Mouse (Mus musculus): Measurements from ENCODE around the gene Krt8.
"Not testable (repeated sequence)": the region's sequence is repeated elsewhere in the genome, so short reads cannot be mapped to it uniquely, and the experiment has no call there.

Gene Krt8

GRCm38 (mm10) chr15:102007097-102008069 is 3.1 kb upstream of the Krt8 start:
- no peak for DNase-seq (ENCODE audit: low read depth)

- DNase-seq (ENCODE audit: low read depth): no peak
These were observed 2.0 kb upstream of the Krt8 start for GRCm38 (mm10) chr15:102006317-102006716.

- no peak for DNase-seq (ENCODE audit: low read depth)
These were observed 1.0 kb upstream of the Krt8 start for GRCm38 (mm10) chr15:102005290-102005689.

GRCm38 (mm10) chr15:102003516-102003915 is 766 bp downstream of the Krt8 start:
- DNase-seq (ENCODE audit: low read depth): no peak

- no peak for DNase-seq (ENCODE audit: low read depth)
These were observed 1.4 kb downstream of the Krt8 start for GRCm38 (mm10) chr15:102002646-102003488.

GRCm38 (mm10) chr15:101999676-102000335 is 4.5 kb downstream of the Krt8 start:
- no peak for DNase-seq (ENCODE audit: low read depth)

GRCm38 (mm10) chr15:101999156-101999555 is 5.1 kb downstream of the Krt8 start:
- no peak for DNase-seq (ENCODE audit: low read depth)

- not testable (repeated sequence) for DNase-seq (ENCODE audit: low read depth)
These were observed 7.7 kb downstream of the Krt8 start for GRCm38 (mm10) chr15:101996450-101997078.

- no peak for DNase-seq (ENCODE audit: low read depth)
These were observed 8.6 kb downstream of the Krt8 start for GRCm38 (mm10) chr15:101995484-101996236.

- no peak for DNase-seq (ENCODE audit: low read depth)
These were observed 9.9 kb downstream of the Krt8 start for GRCm38 (mm10) chr15:101994365-101994764.

- no peak for DNase-seq (ENCODE audit: low read depth)
These were observed 13.3 kb downstream of the Krt8 start for GRCm38 (mm10) chr15:101990946-101991345.

GRCm38 (mm10) chr15:101988714-101989113 is 15.6 kb downstream of the Krt8 start:
- DNase-seq (ENCODE audit: low read depth): no peak

- peak; percentile 88 for DNase-seq (ENCODE audit: low read depth)
These were observed 16.2 kb downstream of the Krt8 start for GRCm38 (mm10) chr15:101988119-101988518.

- DNase-seq (ENCODE audit: low read depth): no peak
These were observed 19.5 kb downstream of the Krt8 start for GRCm38 (mm10) chr15:101984746-101985145.

GRCm38 (mm10) chr15:101983949-101984601 is 20.2 kb downstream of the Krt8 start:
- peak; percentile 93 for DNase-seq (ENCODE audit: low read depth)

- DNase-seq (ENCODE audit: low read depth): no peak
These were observed 20.9 kb downstream of the Krt8 start for GRCm38 (mm10) chr15:101983315-101983948.

GRCm38 (mm10) chr15:101980849-101981248 is 23.4 kb downstream of the Krt8 start:
- no peak for DNase-seq (ENCODE audit: low read depth)

GRCm38 (mm10) chr15:101977043-101977726 is 27.1 kb downstream of the Krt8 start:
- no peak for DNase-seq (ENCODE audit: low read depth)

- no peak for DNase-seq (ENCODE audit: low read depth)
These were observed 27.6 kb downstream of the Krt8 start for GRCm38 (mm10) chr15:101976641-101977040.
